Mouse (Mus musculus) kidney, embryonic 15.5 days (tissue): ENCODE measurements around the gene Cdkn2b. TPM values are rescaled to one million over a fixed set of nuclear protein-coding genes. Genes with fewer than 3 reads are reported as not detected.

ENCODE experiments used
- ATAC-seq: fragments of 200-750 bp; cut with Nextera tagmentation; replicated peaks from 2 replicates; pipeline ENCODE4 v1.8.0; 2017; ENCODE audit warnings: moderate TSS enrichment; ENCODE audit not compliant: low FRiP score
- H3K27ac ChIP-seq: fragments of 300-500 bp; sonication (generic); 2 replicates; pipeline ENCODE4 v1.5.1; 2015; ENCODE audit warnings: mild to moderate bottlenecking, inconsistent platforms
- H3K27me3 ChIP-seq: fragments of 300-500 bp; sonication (generic); 2 replicates; pipeline ENCODE4 v1.6.1; 2015; ENCODE audit warnings: inconsistent platforms
- H3K36me3 ChIP-seq: fragments of 300-500 bp; sonication (generic); 2 replicates; pipeline ENCODE4 v1.6.1; 2015; ENCODE audit warnings: inconsistent platforms
- H3K4me1 ChIP-seq: fragments of 300-500 bp; sonication (generic); 2 replicates; pipeline ENCODE4 v1.6.1; 2015; ENCODE audit warnings: inconsistent platforms
- H3K4me2 ChIP-seq: fragments of 300-500 bp; sonication (generic); 2 replicates; pipeline ENCODE4 v1.6.1; 2015; ENCODE audit warnings: moderate library complexity, mild to moderate bottlenecking, inconsistent platforms
- H3K4me3 ChIP-seq: fragments of 300-500 bp; sonication (generic); replicated peaks from 2 replicates; pipeline ENCODE4 v1.5.1; 2015; ENCODE audit warnings: mild to moderate bottlenecking, inconsistent platforms
- H3K9ac ChIP-seq: fragments of 300-500 bp; sonication (generic); 2 replicates; pipeline ENCODE4 v1.6.1; 2015; ENCODE audit warnings: mild to moderate bottlenecking, inconsistent platforms
- H3K9me3 ChIP-seq: fragments of 300-500 bp; sonication (generic); replicated peaks from 2 replicates; pipeline ENCODE4 v1.6.1; 2016; ENCODE audit warnings: inconsistent platforms
- WGBS: fragments of 180-500 bp; shearing (Covaris S2); methylation state at CpG from one replicate; pipeline ENCODE4 v1.1.7; 2015; ENCODE audit warnings: mixed read lengths; 5-methylcytosine and 5-hydroxymethylcytosine counted together
- polyA plus RNA-seq: library from polyadenylated mRNA; unstranded; fragments of >200 nt; fragmentation: Nextera tagmentation; extraction: Ambion mirVana; gene quantifications from 2 replicates; pipeline ENCODE4 v1.2.1, GENCODE M21; 2015

Gene Cdkn2b
- polyA plus RNA-seq, result 1.1 and 1.8 TPM in 2 replicates

DNA sequence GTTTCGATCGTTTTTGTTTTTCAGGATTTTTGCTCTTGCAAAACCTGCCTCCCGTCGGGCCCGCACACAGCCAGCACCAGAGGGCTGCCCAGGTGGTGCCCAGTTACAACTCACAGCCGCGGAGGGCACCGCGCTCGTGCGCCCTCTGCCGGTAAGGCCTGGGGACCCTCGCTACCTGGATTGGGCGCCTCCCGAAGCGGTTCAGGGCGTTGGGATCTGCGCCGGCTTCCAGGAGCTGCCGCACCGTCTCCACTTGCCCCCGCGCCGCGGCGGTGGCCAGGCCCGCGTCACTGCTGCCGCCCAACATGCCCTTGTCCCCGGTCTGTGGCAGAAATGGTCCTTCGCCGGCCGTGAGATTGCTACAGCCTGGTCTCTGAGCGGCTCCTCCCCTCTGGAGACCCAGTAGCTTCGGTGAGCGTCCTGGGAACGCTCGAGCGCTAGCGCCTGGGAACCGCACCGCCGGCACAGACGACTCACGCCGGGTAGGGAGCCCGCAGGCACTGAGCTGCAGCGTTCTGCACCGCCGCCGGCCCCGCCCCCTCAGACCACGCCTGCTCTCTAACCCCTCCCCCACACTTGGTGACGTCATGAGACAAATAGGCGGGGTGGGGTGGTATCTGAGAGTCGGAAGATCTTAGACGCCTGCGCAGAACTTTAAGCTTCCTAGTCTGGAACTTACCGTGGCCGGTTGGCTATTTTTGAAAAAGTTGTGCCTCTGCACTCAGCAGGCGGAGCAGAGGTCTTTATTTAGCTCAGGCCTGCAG is at the start of gene Cdkn2b:
TSS of gene Cdkn2b (minus strand) at position 549 of the 764 bp plus-strand sequence.
- under 1% methylated on average over 56 of the region's 61 CpGs for WGBS

DNA sequence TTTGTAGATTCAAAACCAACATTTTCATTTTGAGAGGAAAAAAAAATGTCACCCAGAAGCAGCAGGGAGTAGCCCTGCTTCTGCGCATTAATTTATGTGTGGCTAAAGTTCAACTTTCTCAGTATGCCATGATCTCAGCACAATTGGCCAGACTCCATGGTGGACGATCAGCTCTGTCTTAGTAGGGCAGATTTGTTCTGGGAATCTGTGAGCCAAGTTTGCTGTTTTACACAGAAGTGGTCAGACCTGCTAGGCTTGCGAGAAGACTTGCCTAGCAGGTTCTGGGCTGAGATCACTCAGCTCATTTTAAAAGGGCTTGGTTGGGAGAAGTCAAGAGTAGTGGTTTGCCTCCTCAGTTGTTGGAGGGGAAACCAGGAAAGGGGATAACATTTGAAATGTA is 49.5 kb upstream of the Cdkn2b start:
- Histone ChIP-seq H3K4me3 (no peak overlapping the region), H3K27me3 (no peaks in the 10 kb centered on the region; the same call in 1 of the 2 replicates), H3K4me2 (no peak overlapping the region), H3K4me1 (no peaks in the 10 kb centered on the region), H3K9ac (no peak overlapping the region), H3K9me3 (no peaks in the 10 kb centered on the region), H3K36me3 (no peaks in the 10 kb centered on the region), H3K27ac (no peak overlapping the region)
- ATAC-seq, result peak; percentile 62; the same call in 1 of the 2 replicates
- 56% methylated on average over 3 of the region's 3 CpGs for WGBS

More for the DNA sequence above, at the start of gene Cdkn2b:
- ATAC-seq, result peak; percentile 94
- H3K9ac ChIP-seq, result peak within 1 kb of the TSS; percentile 47
- peaks cover 18% of the 10 kb centered on the region for H3K4me1 ChIP-seq
- peak within 1 kb of the TSS; percentile 57 for H3K4me3 ChIP-seq
- peak within 1 kb of the TSS; percentile 97 for H3K4me2 ChIP-seq
- H3K27me3 ChIP-seq, result peaks cover 83% of the 10 kb centered on the region
- no peaks in the 10 kb centered on the region for H3K9me3 ChIP-seq
- H3K36me3 ChIP-seq, result no peaks in the 10 kb centered on the region
- H3K27ac ChIP-seq, result no peak within 1 kb of the TSS

DNA sequence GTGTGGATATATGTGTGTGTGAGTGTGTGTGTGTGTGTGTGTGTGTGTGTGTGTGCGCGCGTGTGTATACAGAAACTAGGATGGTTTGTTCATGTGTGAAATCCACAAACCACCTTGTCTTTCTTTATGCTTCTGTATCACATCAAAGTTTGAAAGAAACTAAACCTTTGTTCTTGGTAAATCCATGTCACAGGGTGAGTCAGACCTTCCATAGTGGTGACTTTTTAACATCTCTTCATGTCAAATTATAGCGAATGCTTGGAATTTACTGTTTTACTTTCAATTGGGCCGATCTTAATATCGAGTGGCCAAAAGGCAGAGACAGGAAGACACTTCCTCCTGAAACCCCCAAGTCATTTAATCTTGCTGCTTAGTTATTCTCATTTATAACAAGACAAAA is 48.7 kb upstream of the Cdkn2b start:
- no peaks in the 10 kb centered on the region for H3K36me3 ChIP-seq
- no peak overlapping the region for H3K27ac ChIP-seq
- no peak overlapping the region for H3K4me3 ChIP-seq
- no peak overlapping the region for H3K9ac ChIP-seq
- no peaks in the 10 kb centered on the region for H3K9me3 ChIP-seq
- no peak for ATAC-seq
- H3K27me3 ChIP-seq, result no peaks in the 10 kb centered on the region; the same call in 1 of the 2 replicates
- 90% methylated on average over 6 of the region's 6 CpGs for WGBS
- no peaks in the 10 kb centered on the region for H3K4me1 ChIP-seq
- H3K4me2 ChIP-seq, result no peak overlapping the region

DNA sequence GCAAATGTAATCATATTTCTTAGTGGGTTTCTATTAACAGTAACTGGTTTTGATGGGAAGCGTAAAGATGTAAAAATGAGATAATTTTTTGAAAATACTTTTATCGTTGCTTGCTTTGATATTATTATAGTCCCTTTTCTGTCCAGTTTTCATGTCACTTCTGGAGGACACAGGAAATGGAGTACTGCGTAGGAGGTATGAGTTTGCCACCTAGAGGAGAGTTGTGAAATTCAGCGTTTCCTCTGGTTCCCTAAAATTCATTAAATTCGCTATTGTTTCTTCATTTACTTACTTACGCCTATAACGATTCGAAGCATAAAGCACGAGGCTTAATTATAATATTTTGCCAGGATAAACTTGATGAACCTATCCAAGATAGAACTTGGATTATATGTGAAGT is 43.1 kb upstream of the Cdkn2b start:
- Histone ChIP-seq H3K4me3 (no peak overlapping the region), H3K4me2 (no peak overlapping the region), H3K27ac (no peak overlapping the region), H3K4me1 (0 out of 2 replicates have a peak, but pooled peaks cover 2% of the 10 kb centered on the region), H3K27me3 (no peaks in the 10 kb centered on the region; the same call in 1 of the 2 replicates), H3K36me3 (no peaks in the 10 kb centered on the region), H3K9ac (no peak overlapping the region), H3K9me3 (no peaks in the 10 kb centered on the region)
- ATAC-seq, result no peak
- 54% methylated on average over 9 of the region's 9 CpGs for WGBS

DNA sequence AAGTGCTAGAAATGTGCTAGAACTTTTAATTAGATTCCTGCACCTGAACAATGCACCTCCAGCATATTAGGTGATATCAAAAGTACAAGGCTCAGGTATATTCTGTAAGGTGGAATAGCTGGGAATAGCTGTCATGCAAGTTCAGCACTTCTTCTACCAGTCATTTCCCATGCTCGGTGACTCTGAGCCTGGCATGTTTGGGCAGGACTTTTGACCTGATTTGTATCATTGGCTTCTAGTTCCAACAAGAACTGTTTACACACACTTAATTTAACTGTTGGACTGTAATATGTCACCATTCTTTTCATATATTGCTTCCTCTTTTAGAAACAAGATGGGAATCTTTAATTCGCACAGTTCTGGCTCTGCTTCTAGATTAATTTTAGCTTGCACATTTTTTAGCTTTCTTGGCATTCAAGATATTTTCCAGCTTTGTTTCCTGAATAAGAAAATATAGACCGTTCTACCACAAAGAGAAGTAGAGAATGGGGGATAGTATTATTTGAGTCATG is 42.3 kb upstream of the Cdkn2b start:
- no peak overlapping the region for H3K4me2 ChIP-seq
- 77% methylated on average over 3 of the region's 3 CpGs for WGBS
- no peaks in the 10 kb centered on the region for H3K36me3 ChIP-seq
- no peak overlapping the region for H3K27ac ChIP-seq
- 0 out of 2 replicates have a peak, but pooled peaks cover 2% of the 10 kb centered on the region for H3K4me1 ChIP-seq
- no peak for ATAC-seq
- H3K9ac ChIP-seq, result no peak overlapping the region
- no peaks in the 10 kb centered on the region; the same call in 1 of the 2 replicates for H3K27me3 ChIP-seq
- no peak overlapping the region for H3K4me3 ChIP-seq
- no peaks in the 10 kb centered on the region for H3K9me3 ChIP-seq

DNA sequence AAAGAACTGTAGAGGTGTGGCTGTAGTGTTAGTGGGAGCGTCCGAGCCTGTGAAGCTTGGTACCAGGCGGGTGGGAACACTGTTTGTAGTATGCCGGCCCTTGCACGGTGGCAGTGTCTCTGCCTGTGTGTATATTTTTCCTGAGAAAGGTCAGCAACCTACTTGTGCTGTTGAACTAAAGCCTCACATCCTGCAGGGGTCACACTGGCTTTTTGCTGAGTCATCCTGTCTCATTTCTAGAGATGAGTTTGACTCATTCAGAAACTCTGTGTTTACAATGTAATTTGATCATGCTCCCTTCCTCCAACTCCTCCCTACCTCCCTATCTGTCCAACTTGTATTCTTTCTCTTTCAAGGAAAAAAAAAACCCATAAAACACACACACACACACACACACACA is 40.6 kb upstream of the Cdkn2b start:
- ATAC-seq, result 0 out of 2 replicates have a peak, but pooled peaks have one; percentile 25
- 22% methylated on average over 5 of the region's 5 CpGs for WGBS
- no peaks in the 10 kb centered on the region for H3K27me3 ChIP-seq

DNA sequence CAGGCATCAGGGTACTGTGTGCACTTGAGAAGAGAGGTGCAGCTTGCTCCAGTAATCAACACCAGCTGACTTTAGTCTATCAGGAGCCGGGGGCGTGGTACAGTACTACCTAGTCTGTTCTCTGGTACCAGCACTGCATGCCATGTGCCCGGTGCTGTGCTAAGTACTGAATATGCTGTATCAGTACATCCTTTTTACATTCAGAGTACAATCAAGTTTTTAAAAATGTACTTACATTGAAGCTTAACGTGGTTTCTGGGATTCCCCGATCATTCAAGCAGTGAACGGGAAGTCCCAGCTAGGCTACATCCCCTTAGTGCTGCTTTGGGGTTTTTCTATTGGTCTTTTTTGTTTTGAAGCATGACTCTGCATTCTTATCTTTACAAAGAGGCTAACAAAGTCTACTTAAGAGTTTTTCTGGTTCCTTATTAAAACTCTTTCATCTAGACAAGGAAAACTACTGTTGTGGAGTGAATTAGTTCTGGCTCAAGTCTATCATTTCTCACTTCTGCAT is 40.2 kb upstream of the Cdkn2b start:
- Histone ChIP-seq H3K4me1 (0 out of 2 replicates have a peak, but pooled peaks cover 2% of the 10 kb centered on the region), H3K27me3 (no peaks in the 10 kb centered on the region), H3K36me3 (no peaks in the 10 kb centered on the region), H3K9me3 (no peaks in the 10 kb centered on the region), H3K9ac (no peak overlapping the region), H3K27ac (no peak overlapping the region), H3K4me2 (no peak overlapping the region), H3K4me3 (no peak overlapping the region)
- 71% methylated on average over 6 of the region's 6 CpGs for WGBS
- ATAC-seq, result no peak

More for the DNA sequence above, 40.6 kb upstream of the Cdkn2b start:
- Histone ChIP-seq H3K4me1 (0 out of 2 replicates have a peak, but pooled peaks cover 2% of the 10 kb centered on the region), H3K4me3 (no peak overlapping the region), H3K27ac (no peak overlapping the region), H3K4me2 (no peak overlapping the region), H3K9me3 (no peaks in the 10 kb centered on the region), H3K9ac (no peak overlapping the region), H3K36me3 (no peaks in the 10 kb centered on the region)

DNA sequence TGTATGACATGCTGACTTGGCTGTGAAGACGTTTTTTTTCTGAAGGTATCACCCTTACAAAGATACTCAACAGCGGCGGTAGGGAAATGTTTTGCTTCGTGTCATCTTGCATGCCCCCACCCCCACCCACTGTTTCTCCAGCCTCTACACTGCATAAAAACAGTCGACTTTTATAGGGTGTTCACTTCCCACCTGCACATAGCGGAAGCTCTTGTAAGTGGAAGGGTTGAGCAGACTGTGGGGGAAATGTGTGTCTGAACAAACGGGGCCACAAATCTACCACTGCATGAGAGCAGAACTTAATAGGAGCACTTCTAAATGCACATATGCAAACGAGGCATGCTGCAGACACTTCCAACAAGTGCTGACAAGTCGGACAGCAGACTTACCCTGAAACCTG is 39.6 kb upstream of the Cdkn2b start:
- Histone ChIP-seq H3K9me3 (no peaks in the 10 kb centered on the region), H3K4me1 (0 out of 2 replicates have a peak, but pooled peaks cover 2% of the 10 kb centered on the region), H3K27ac (no peak overlapping the region), H3K4me3 (no peak overlapping the region), H3K9ac (no peak overlapping the region), H3K36me3 (no peaks in the 10 kb centered on the region), H3K27me3 (no peaks in the 10 kb centered on the region), H3K4me2 (no peak overlapping the region)
- 36% methylated on average over 9 of the region's 9 CpGs for WGBS
- ATAC-seq, result no peak

DNA sequence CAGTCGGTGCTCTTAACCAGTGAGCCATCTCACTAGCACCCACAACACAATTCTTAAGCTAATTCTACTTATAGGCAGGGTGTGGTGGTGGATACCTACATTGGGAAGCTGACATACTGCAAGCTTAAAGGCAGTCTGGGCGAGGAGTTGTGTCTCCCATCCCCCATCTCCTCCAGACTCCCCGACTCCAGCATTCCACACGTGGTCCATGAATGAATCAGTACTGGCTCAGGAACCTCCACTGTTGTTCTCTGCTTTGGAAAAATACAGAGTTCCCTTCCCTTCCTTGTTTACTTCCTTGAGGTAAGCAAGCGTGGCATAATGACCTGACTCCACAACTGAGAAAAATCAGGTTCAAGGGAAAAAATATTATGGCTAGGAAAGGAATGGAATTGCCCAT is 38.0 kb upstream of the Cdkn2b start:
- Histone ChIP-seq H3K4me2 (no peak overlapping the region), H3K9me3 (no peaks in the 10 kb centered on the region), H3K36me3 (no peaks in the 10 kb centered on the region), H3K27me3 (no peaks in the 10 kb centered on the region), H3K27ac (no peak overlapping the region), H3K9ac (no peak overlapping the region), H3K4me1 (0 out of 2 replicates have a peak, but pooled peaks cover 2% of the 10 kb centered on the region), H3K4me3 (no peak overlapping the region)
- 53% methylated on average over 5 of the region's 5 CpGs for WGBS
- ATAC-seq, result no peak

DNA sequence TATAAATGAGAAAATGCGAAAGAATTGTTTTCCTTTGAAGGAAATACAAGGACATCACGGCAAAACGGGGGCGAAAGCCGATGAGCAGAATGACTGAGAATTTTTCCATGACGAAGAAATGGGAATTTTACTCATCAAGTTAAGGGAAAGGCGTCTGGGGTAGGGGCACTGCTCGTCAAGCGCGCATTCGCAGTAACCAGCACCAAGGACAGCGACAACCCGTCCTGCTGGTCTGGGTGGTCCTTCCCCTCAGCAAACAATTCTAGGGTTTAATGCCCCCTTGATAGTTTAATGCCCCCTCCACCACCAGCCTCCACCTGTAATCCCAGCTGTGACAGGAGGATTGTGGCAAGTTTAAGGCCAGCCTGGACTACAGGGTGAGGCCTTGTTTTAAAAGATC is 2.6 kb upstream of the Cdkn2b start:
- peaks cover 55% of the 10 kb centered on the region for H3K27me3 ChIP-seq
- no peak overlapping the region for H3K4me3 ChIP-seq
- H3K9ac ChIP-seq, result no peak overlapping the region
- no peak overlapping the region for H3K27ac ChIP-seq
- H3K9me3 ChIP-seq, result no peaks in the 10 kb centered on the region
- ATAC-seq, result no peak
- WGBS, result 10% methylated on average over 13 of the region's 13 CpGs
- peaks cover 14% of the 10 kb centered on the region for H3K4me1 ChIP-seq
- H3K4me2 ChIP-seq, result no peak overlapping the region
- no peaks in the 10 kb centered on the region for H3K36me3 ChIP-seq

DNA sequence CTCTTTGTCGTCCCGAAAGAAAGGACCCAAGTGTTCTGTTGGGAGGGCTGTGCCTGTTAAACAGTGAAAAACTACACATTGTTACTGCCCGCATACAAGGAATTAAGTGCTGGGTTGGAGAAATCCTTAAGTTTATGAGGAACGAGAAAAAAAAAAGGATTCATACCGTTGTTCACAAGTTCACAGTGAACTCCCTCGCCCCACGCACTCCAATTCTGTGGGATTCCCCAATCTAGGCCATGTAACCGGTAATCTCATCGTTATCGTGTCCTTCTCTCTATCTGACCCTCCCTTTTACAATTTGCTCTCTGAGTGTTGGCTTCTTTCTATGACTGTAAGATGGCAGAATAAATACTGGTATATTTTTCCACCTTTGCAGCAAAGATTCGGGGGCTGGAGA is 843 bp downstream of the Cdkn2b start:
- peaks cover 18% of the 10 kb centered on the region for H3K4me1 ChIP-seq
- peaks cover 90% of the 10 kb centered on the region for H3K27me3 ChIP-seq
- H3K27ac ChIP-seq, result no peak overlapping the region
- no peaks in the 10 kb centered on the region for H3K36me3 ChIP-seq
- peak overlapping the region; percentile 97 for H3K4me2 ChIP-seq
- H3K4me3 ChIP-seq, result peak overlapping the region; percentile 57
- ATAC-seq, result no peak
- no peaks in the 10 kb centered on the region for H3K9me3 ChIP-seq
- no peak overlapping the region for H3K9ac ChIP-seq
- WGBS, result 3% methylated on average over 11 of the region's 11 CpGs

DNA sequence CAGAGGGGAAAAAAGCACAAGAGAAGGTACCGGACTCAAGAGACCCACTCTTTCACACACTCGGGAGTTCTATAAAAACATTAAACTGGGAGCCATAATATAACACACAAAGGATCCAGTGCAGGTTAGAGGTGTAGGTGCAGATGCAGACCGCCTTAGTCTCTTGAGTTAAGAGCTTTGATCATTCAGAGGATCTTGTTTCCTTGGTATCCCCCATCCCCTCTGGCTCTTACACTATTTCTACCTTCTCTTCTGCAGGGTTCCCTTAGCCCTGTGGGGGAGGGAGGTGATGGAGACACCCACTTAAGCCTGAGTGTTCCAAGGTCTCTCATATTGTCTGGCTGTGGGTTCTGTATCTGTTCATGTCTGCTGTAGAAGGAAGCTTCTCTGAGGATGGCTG is 2.8 kb downstream of the Cdkn2b start:
- 4% methylated on average over 3 of the region's 3 CpGs for WGBS
- no peaks in the 10 kb centered on the region for H3K36me3 ChIP-seq
- ATAC-seq, result no peak
- no peak overlapping the region for H3K4me3 ChIP-seq
- no peak overlapping the region for H3K4me2 ChIP-seq
- H3K27me3 ChIP-seq, result peaks cover 95% of the 10 kb centered on the region
- peaks cover 25% of the 10 kb centered on the region for H3K4me1 ChIP-seq
- H3K9ac ChIP-seq, result no peak overlapping the region
- H3K27ac ChIP-seq, result no peak overlapping the region
- H3K9me3 ChIP-seq, result no peaks in the 10 kb centered on the region
